Mouse (Mus musculus): ENCODE data around the gene Kif1b. TPM values are rescaled to one million over a fixed set of nuclear protein-coding genes. Genes with fewer than 3 reads are reported as not detected.

Gene Kif1b
- polyA plus RNA-seq, 1 experiment from 2014 or later, result 34.4 TPM

GRCm38 (mm10) chr4:149270541-149270940 is 37.0 kb downstream of the Kif1b start:
- H3K4me3 ChIP-seq (ENCODE audit: low read depth, low read length), result no peak overlapping the region
- ATAC-seq (replicated peaks; ENCODE audit: low FRiP score, low TSS enrichment, low read depth), result no peak
- H3K27me3 ChIP-seq (replicated peaks; ENCODE audit: control insufficient read depth, insufficient read depth, low read length), result no peaks in the 10 kb centered on the region
- H3K4me2 ChIP-seq (ENCODE audit: low read length), result no peak overlapping the region
- no peak for DNase-seq (ENCODE audit: low spot score)
- H3K4me1 ChIP-seq (replicated peaks; ENCODE audit: control insufficient read depth, insufficient read depth, low read length), result no peaks in the 10 kb centered on the region
- H3K9ac ChIP-seq (ENCODE audit: low read length), result no peak overlapping the region
- H3K36me3 ChIP-seq (ENCODE audit: control insufficient read depth, insufficient read depth, low read length), result peaks cover 62% of the 10 kb centered on the region
- 97% methylated on average over 6 of the region's 6 CpGs for WGBS
- 0 out of 2 replicates have a peak, but pooled peaks cover 2% of the 10 kb centered on the region for H3K9me3 ChIP-seq (ENCODE audit: control insufficient read depth, low read length)
- no peak overlapping the region for H3K27ac ChIP-seq (ENCODE audit: low read depth)

DNA sequence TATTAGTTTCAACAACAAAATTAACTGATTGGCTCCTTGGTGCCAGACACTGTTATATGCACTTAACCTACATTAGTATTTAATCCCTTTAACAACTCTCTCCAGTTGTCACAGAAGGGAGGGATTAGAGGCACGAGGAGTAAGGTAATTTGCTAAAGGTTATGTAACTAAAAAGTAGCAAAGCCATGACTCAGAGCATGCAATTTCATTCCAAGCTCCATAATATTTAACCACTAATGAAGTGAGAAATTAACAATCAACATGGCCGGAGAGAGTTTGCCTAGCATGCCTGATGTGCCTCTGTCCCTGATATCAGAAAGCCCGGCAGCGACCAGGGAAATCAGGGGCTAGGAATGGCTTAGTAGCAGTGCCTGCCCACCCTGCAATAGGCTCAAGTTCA is 38.5 kb downstream of the Kif1b start:
- peaks cover 59% of the 10 kb centered on the region for H3K36me3 ChIP-seq (ENCODE audit: control insufficient read depth, insufficient read depth, low read length)
- no peak overlapping the region for H3K4me2 ChIP-seq (ENCODE audit: low read length)
- no peak overlapping the region for H3K27ac ChIP-seq (ENCODE audit: low read depth)
- 84% methylated on average over 4 of the region's 4 CpGs for WGBS
- peak; percentile 16 for DNase-seq (ENCODE audit: low spot score)
- H3K27me3 ChIP-seq (replicated peaks; ENCODE audit: control insufficient read depth, insufficient read depth, low read length), result no peaks in the 10 kb centered on the region
- no peaks in the 10 kb centered on the region for H3K4me1 ChIP-seq (replicated peaks; ENCODE audit: control insufficient read depth, insufficient read depth, low read length)
- H3K9ac ChIP-seq (ENCODE audit: low read length), result no peak overlapping the region
- no peak for ATAC-seq (replicated peaks; ENCODE audit: low FRiP score, low TSS enrichment, low read depth)
- no peak overlapping the region for H3K4me3 ChIP-seq (ENCODE audit: low read depth, low read length)
- 0 out of 2 replicates have a peak, but pooled peaks cover 2% of the 10 kb centered on the region for H3K9me3 ChIP-seq (ENCODE audit: control insufficient read depth, low read length)

DNA sequence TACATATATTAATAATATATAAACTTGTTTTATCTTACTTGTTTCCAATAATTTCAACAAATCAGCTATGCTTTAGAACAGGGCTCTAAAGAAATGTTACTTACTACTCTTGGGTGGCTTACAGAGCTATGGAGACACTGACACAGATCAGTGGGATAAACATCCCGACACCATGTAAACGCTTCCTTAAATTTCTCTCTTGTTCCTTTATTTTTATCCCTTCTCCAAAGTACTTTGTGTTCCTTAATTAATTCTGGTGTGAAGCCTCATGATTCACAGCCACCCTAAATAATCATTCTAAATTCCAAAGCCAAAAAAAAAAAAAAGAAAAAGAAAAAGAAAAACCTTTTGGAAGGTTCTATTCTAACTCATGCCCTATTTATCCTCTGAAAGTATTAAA is 42.6 kb downstream of the Kif1b start:
- H3K4me1 ChIP-seq (replicated peaks; ENCODE audit: control insufficient read depth, insufficient read depth, low read length), result no peaks in the 10 kb centered on the region
- ATAC-seq (replicated peaks; ENCODE audit: low FRiP score, low TSS enrichment, low read depth) (no peak), DNase-seq (ENCODE audit: low spot score) (no peak)
- H3K9ac ChIP-seq (ENCODE audit: low read length), result no peak overlapping the region
- whole genome bisulfite sequencing, result 91% methylated on average over 2 of the region's 2 CpGs
- H3K27me3 ChIP-seq (replicated peaks; ENCODE audit: control insufficient read depth, insufficient read depth, low read length), result no peaks in the 10 kb centered on the region
- H3K9me3 ChIP-seq (ENCODE audit: control insufficient read depth, low read length), result no peaks in the 10 kb centered on the region
- H3K4me3 ChIP-seq (ENCODE audit: low read depth, low read length), result no peak overlapping the region
- H3K36me3 ChIP-seq (ENCODE audit: control insufficient read depth, insufficient read depth, low read length), result peaks cover 57% of the 10 kb centered on the region
- no peak overlapping the region for H3K4me2 ChIP-seq (ENCODE audit: low read length)
- no peak overlapping the region for H3K27ac ChIP-seq (ENCODE audit: low read depth)

- ATAC-seq (replicated peaks; ENCODE audit: low FRiP score, low TSS enrichment, low read depth) (no peak), DNase-seq (ENCODE audit: low spot score) (no peak)
- H3K4me3 ChIP-seq (ENCODE audit: low read depth, low read length), result no peak overlapping the region
- H3K36me3 ChIP-seq (ENCODE audit: control insufficient read depth, insufficient read depth, low read length), result peaks cover 50% of the 10 kb centered on the region
- no peaks in the 10 kb centered on the region for H3K27me3 ChIP-seq (replicated peaks; ENCODE audit: control insufficient read depth, insufficient read depth, low read length)
- no peak overlapping the region for H3K27ac ChIP-seq (ENCODE audit: low read depth)
- no peak overlapping the region for H3K9ac ChIP-seq (ENCODE audit: low read length)
- H3K9me3 ChIP-seq (ENCODE audit: control insufficient read depth, low read length), result no peaks in the 10 kb centered on the region
- 91% methylated on average over 9 of the region's 9 CpGs for WGBS
- no peaks in the 10 kb centered on the region for H3K4me1 ChIP-seq (replicated peaks; ENCODE audit: control insufficient read depth, insufficient read depth, low read length)
- H3K4me2 ChIP-seq (ENCODE audit: low read length), result no peak overlapping the region
Measured at GRCm38 (mm10) chr4:149263218-149263617, 44.3 kb downstream of the Kif1b start.

DNA sequence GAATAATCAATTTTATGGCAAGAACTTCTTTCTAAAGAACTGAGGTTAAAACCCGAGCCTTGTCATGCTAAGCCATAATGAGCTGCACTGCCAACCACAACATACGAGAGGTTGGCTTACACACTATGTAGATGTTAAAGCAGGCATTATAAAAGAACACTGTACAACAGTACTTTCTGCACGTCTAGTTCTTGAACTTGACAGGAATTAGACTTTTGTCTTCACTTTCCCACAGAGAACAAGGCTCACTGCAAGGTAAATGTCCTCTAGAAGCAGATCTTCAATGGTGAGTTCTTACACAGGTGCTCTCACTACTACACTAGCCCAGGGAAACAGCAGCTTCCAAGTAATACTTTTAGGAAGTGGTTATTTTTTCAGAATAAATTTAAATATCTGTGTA is 46.0 kb downstream of the Kif1b start:
- peaks cover 48% of the 10 kb centered on the region for H3K36me3 ChIP-seq (ENCODE audit: control insufficient read depth, insufficient read depth, low read length)
- ATAC-seq (replicated peaks; ENCODE audit: low FRiP score, low TSS enrichment, low read depth) (no peak), DNase-seq (ENCODE audit: low spot score) (no peak)
- H3K4me3 ChIP-seq (ENCODE audit: low read depth, low read length), result no peak overlapping the region
- no peaks in the 10 kb centered on the region for H3K9me3 ChIP-seq (ENCODE audit: control insufficient read depth, low read length)
- WGBS, result 74% methylated on average over 3 of the region's 3 CpGs
- H3K27me3 ChIP-seq (replicated peaks; ENCODE audit: control insufficient read depth, insufficient read depth, low read length), result no peaks in the 10 kb centered on the region
- no peak overlapping the region for H3K4me2 ChIP-seq (ENCODE audit: low read length)
- H3K9ac ChIP-seq (ENCODE audit: low read length), result no peak overlapping the region
- H3K27ac ChIP-seq (ENCODE audit: low read depth), result no peak overlapping the region
- no peaks in the 10 kb centered on the region for H3K4me1 ChIP-seq (replicated peaks; ENCODE audit: control insufficient read depth, insufficient read depth, low read length)

GRCm38 (mm10) chr4:149260911-149261310 is 46.6 kb downstream of the Kif1b start:
- ATAC-seq (replicated peaks; ENCODE audit: low FRiP score, low TSS enrichment, low read depth) (no peak), DNase-seq (ENCODE audit: low spot score) (no peak)
- Histone ChIP-seq H3K36me3 (ENCODE audit: control insufficient read depth, insufficient read depth, low read length) (peaks cover 47% of the 10 kb centered on the region), H3K27ac (ENCODE audit: low read depth) (no peak overlapping the region), H3K4me3 (ENCODE audit: low read depth, low read length) (no peak overlapping the region), H3K4me1 (replicated peaks; ENCODE audit: control insufficient read depth, insufficient read depth, low read length) (no peaks in the 10 kb centered on the region), H3K27me3 (replicated peaks; ENCODE audit: control insufficient read depth, insufficient read depth, low read length) (no peaks in the 10 kb centered on the region), H3K9ac (ENCODE audit: low read length) (no peak overlapping the region), H3K9me3 (ENCODE audit: control insufficient read depth, low read length) (no peaks in the 10 kb centered on the region), H3K4me2 (ENCODE audit: low read length) (no peak overlapping the region)
- 91% methylated on average over 3 of the region's 3 CpGs for WGBS

GRCm38 (mm10) chr4:149259391-149260094 is 48.0 kb downstream of the Kif1b start:
- Histone ChIP-seq H3K27ac (ENCODE audit: low read depth) (no peak overlapping the region), H3K9ac (ENCODE audit: low read length) (no peak overlapping the region), H3K36me3 (ENCODE audit: control insufficient read depth, insufficient read depth, low read length) (peaks cover 35% of the 10 kb centered on the region), H3K27me3 (replicated peaks; ENCODE audit: control insufficient read depth, insufficient read depth, low read length) (no peaks in the 10 kb centered on the region), H3K4me1 (replicated peaks; ENCODE audit: control insufficient read depth, insufficient read depth, low read length) (no peaks in the 10 kb centered on the region), H3K4me3 (ENCODE audit: low read depth, low read length) (no peak overlapping the region), H3K4me2 (ENCODE audit: low read length) (no peak overlapping the region), H3K9me3 (ENCODE audit: control insufficient read depth, low read length) (no peaks in the 10 kb centered on the region)
- 90% methylated on average over 9 of the region's 9 CpGs for WGBS
- no peak for ATAC-seq (replicated peaks; ENCODE audit: low FRiP score, low TSS enrichment, low read depth)
- no peak for DNase-seq (ENCODE audit: low spot score)

- no peak overlapping the region for H3K9ac ChIP-seq (ENCODE audit: low read length)
- DNase-seq (ENCODE audit: low spot score) (no peak), ATAC-seq (replicated peaks; ENCODE audit: low FRiP score, low TSS enrichment, low read depth) (no peak)
- 88% methylated on average over 3 of the region's 3 CpGs for WGBS
- peaks cover 32% of the 10 kb centered on the region for H3K36me3 ChIP-seq (ENCODE audit: control insufficient read depth, insufficient read depth, low read length)
- no peak overlapping the region for H3K4me2 ChIP-seq (ENCODE audit: low read length)
- no peak overlapping the region for H3K4me3 ChIP-seq (ENCODE audit: low read depth, low read length)
- H3K9me3 ChIP-seq (ENCODE audit: control insufficient read depth, low read length), result no peaks in the 10 kb centered on the region
- H3K4me1 ChIP-seq (replicated peaks; ENCODE audit: control insufficient read depth, insufficient read depth, low read length), result no peaks in the 10 kb centered on the region
- no peaks in the 10 kb centered on the region for H3K27me3 ChIP-seq (replicated peaks; ENCODE audit: control insufficient read depth, insufficient read depth, low read length)
- H3K27ac ChIP-seq (ENCODE audit: low read depth), result no peak overlapping the region
Measured at GRCm38 (mm10) chr4:149258926-149259325, 48.6 kb downstream of the Kif1b start.
